Mouse (Mus musculus) kidney, adult 2 months (tissue): Measurements from ENCODE around the gene Rassf5. TPM values are rescaled to one million over a fixed set of nuclear protein-coding genes. Genes with fewer than 3 reads are reported as not detected.
"Not testable (repeated sequence)": the region's sequence is repeated elsewhere in the genome, so short reads cannot be mapped to it uniquely, and the experiment has no call there.

Experiments used
- DNase-seq: peaks from one replicate; pipeline ENCODE4 v3.0.0; 2021
- H3K27ac ChIP-seq: fragments of 200-500 bp; 2 replicates; pipeline ENCODE4 v1.5.1; 2012; ENCODE audit warnings: low read depth, low read length, control low read depth, inconsistent platforms; ENCODE audit not compliant: insufficient read depth
- H3K27me3 ChIP-seq: fragments of 200-500 bp; replicated peaks from 2 replicates; pipeline ENCODE4 v1.6.1; 2012; ENCODE audit warnings: mild to moderate bottlenecking, moderate library complexity, low read length, inconsistent platforms; ENCODE audit not compliant: control insufficient read depth, insufficient read depth
- H3K36me3 ChIP-seq: fragments of 200-500 bp; 2 replicates; pipeline ENCODE4 v1.6.1; 2012; ENCODE audit warnings: mild to moderate bottlenecking, moderate library complexity, low read length, inconsistent platforms; ENCODE audit not compliant: control insufficient read depth, insufficient read depth
- H3K4me1 ChIP-seq: fragments of 200-500 bp; 2 replicates; pipeline ENCODE4 v1.6.1; 2011; ENCODE audit warnings: low read length; ENCODE audit not compliant: control insufficient read depth, insufficient read depth
- H3K4me3 ChIP-seq: fragments of 200-500 bp; 2 replicates; pipeline ENCODE4 v1.5.1; 2011; ENCODE audit warnings: mild to moderate bottlenecking, low read depth, low read length, control low read depth; ENCODE audit not compliant: insufficient read depth
- CTCF ChIP-seq: fragments of 200-500 bp; conservative IDR thresholded peaks from 2 replicates; pipeline ENCODE4 v1.5.1; 2011; ENCODE audit warnings: low read depth, mild to moderate bottlenecking, control low read depth, low read length, moderate library complexity, mixed read lengths; ENCODE audit not compliant: insufficient read depth, insufficient read length
- POLR2A ChIP-seq: fragments of 200-500 bp; IDR thresholded peaks from one replicate; pipeline ENCODE4 v1.6.1; 2011; ENCODE audit warnings: low read depth, low read length, control low read depth
- WGBS: fragments of 180-500 bp; shearing (Covaris S2); methylation state at CpG from one replicate; pipeline ENCODE4 v1.1.7; 2018; 5-methylcytosine and 5-hydroxymethylcytosine counted together
- polyA plus RNA-seq: library from polyadenylated mRNA; depleted of rRNA; stranded (reverse); fragments of >200 nt; gene quantifications from 2 replicates; pipeline ENCODE4 v1.2.3, GENCODE M21; 2012

Gene Rassf5
- polyA plus RNA-seq, 1 experiment = 5.7 TPM

DNA sequence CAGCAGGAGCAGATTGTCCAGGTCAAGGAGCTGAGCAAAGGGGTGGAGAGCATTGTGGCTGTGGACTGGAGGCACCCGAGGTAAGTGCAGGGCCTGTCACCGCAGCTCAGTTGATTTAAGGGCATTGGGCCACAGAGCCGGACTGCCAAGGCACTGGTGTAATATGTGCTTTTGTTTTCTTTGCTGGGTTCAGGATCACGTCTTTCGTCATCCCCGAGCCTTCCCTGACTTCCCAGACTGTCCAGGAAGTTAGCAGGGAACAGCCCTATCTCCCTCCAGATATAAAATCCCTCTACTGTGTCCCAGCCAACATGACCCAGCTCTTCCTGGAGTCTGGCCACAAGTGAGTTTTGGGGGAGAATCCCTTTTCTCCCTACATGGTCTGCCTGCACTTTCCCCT, 80.6 kb downstream of the Rassf5 start:
- 56% methylated on average over 6 of the region's 6 CpGs for WGBS
- no peak for DNase-seq
- Histone ChIP-seq H3K4me3 (no peak overlapping the region), H3K27ac (no peak overlapping the region), H3K27me3 (no peaks in the 10 kb centered on the region), H3K4me1 (no peaks in the 10 kb centered on the region), H3K36me3 (peaks cover 3% of the 10 kb centered on the region)
- no peak for TF ChIP-seq POLR2A
- no peak for TF ChIP-seq CTCF

DNA sequence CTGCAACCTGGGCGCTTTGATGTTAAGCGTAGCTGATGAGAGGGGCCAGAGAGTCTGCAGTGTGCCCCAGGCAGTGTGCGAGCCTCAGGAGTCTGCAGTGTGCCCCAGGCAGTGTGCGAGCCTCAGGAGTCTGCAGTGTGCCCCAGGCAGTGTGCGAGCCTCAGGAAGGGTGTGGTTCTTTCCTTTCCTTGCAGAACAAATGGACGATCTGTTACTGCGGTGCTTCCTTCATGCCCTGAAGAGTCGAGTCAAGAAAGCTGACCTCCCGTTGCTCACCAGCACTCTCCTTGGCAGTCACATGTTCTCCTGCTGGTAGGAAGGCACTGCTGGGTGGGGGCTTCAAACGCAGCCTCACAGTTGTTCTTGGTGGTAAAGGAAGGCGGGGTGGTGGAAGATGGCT, 84.0 kb downstream of the Rassf5 start:
- Histone ChIP-seq H3K4me1 (no peaks in the 10 kb centered on the region; the same call in 1 of the 2 replicates), H3K27me3 (no peaks in the 10 kb centered on the region), H3K4me3 (no peak overlapping the region), H3K27ac (no peak overlapping the region), H3K36me3 (peaks cover 8% of the 10 kb centered on the region)
- TF ChIP-seq CTCF (no peak), POLR2A (no peak)
- peak; percentile 49 for DNase-seq
- 73% methylated on average over 11 of the region's 11 CpGs for WGBS

DNA sequence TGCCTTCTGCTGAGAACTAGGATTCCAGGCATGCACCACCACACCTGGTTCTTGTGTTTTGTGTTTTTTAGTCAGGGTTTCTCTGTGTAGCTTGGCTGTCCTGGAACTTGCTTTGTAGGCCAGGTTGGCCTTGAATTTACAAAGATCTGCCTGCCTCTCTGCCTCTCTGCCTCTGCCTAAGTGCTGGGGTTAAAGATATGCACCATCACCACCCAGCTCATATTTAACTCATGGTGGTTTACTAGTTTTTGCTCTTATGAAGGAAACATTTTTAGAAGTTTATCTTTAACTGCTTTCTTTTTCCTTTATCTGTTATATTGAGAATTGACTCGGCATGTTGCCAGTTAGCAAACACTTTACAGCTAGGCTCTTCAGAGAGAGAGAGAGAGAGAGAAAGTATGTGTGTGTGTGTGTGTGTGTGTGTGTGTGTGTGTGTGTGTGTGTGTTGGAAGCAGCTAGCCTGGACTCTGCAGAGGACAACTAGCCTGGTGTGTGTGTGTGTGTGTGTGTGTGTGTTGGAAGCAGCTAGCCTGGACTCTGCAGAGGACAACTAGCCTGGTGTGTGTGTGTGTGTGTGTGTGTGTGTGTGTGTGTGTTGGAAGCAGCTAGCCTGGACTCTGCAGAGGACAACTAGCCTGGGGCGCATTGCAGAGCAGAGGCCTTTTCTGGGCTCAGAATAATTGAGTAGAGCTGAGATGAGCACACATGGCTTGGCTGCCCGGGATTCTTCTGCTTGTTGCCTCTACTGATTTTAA, 85.3 kb downstream of the Rassf5 start:
- WGBS = 88% methylated on average over 3 of the region's 3 CpGs
- DNase-seq, H3K36me3 ChIP-seq, H3K4me1 ChIP-seq, H3K27me3 ChIP-seq, H3K4me3 ChIP-seq, H3K27ac ChIP-seq: not testable (repeated sequence)

DNA sequence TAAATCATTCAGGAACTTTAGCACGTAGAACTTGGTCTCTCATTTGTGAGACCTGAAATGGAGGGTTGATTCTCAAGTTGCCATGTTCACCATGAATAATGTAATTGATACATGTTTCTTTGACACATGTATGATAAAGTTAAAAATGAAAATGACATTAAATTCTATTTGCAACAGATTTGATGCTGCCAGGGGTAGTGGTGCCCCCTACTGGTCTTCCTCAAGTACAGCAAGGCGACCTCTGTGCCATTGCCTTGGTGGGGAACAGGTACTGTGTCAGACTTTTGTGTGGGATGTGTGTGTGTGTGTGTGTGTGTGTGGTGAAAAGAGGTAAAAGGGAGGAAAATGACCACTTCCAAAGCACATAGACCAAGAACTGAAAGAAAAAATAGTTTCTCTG, 89.6 kb downstream of the Rassf5 start:
- WGBS = 66% methylated on average over 2 of the region's 2 CpGs
- peak; percentile 88 for TF ChIP-seq CTCF
- TF ChIP-seq POLR2A = no peak
- no peak overlapping the region for H3K27ac ChIP-seq
- H3K4me1 ChIP-seq = peaks cover 5% of the 10 kb centered on the region
- no peaks in the 10 kb centered on the region for H3K27me3 ChIP-seq
- peak; percentile 42 for DNase-seq
- H3K36me3 ChIP-seq = 0 out of 2 replicates have a peak, but pooled peaks cover 5% of the 10 kb centered on the region
- no peak overlapping the region for H3K4me3 ChIP-seq

DNA sequence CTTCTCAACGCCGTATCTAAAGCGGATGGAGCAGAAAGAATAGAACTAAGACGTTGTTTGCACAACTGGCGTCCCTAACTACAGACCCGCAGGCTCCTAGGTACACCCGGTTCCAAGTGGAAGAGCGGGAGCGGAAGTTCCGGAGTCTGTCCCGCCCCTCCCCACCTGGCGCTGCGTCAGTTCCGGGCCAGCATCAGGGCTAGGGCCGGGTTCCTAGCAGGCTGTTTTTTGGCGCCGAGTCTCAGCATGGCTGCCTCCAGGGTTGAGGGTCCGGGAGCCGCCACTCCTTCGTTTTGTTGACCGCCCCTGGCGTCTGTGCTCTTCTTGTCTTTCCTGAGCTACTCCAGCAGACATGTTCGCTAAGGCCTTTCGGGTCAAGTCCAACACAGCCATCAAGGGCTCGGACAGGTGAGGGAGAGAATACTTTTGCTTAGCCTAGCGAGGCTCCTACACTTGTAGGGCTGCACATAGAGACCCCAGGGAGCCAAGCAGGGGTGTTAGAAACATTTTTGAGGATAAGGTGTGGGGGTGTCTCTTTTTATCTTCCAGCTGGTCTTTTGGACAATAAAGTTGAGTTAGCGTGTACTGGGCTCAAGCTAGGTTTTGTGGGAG, 91.9 kb downstream of the Rassf5 start, which contains the start of gene Eif2d:
TSS of gene Eif2d (plus strand) at position 164 of the 612 bp plus-strand sequence.
- TF ChIP-seq POLR2A (peak; percentile 51), CTCF (no peak)
- peaks cover 5% of the 10 kb centered on the region; the same call in 1 of the 2 replicates for H3K4me1 ChIP-seq
- peak; percentile 92 for DNase-seq
- no peaks in the 10 kb centered on the region for H3K27me3 ChIP-seq
- peak within 1 kb of the TSS; percentile 85 for H3K4me3 ChIP-seq
- H3K27ac ChIP-seq = peak within 1 kb of the TSS; percentile 29; the same call in 1 of the 2 replicates
- under 1% methylated on average over 27 of the region's 27 CpGs for WGBS
- no peaks in the 10 kb centered on the region for H3K36me3 ChIP-seq

DNA sequence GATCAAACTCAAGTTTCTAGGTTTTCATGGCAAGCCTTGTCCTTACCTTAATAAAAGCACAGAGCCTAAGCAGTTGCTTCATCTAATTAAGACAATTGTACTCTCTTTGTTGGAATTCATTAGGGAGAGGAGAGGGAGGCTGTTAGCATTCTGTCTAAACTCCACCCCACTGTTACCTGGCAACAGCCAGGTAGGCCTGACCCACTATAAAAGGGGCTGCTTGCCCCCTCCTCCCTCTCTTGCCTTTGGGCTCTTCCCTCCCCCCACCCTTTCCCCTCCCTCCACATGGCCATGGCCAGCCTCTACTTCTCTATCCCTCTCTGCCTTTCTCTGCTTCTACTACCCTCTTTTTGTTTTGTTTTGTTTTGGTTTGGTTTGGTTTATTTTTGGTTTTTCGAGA, 95.6 kb downstream of the Rassf5 start:
- H3K27me3 ChIP-seq = no peaks in the 10 kb centered on the region
- WGBS = 86% methylated on average over 1 of the region's 1 CpGs
- no peak overlapping the region for H3K27ac ChIP-seq
- H3K4me1 ChIP-seq = peaks cover 5% of the 10 kb centered on the region; the same call in 1 of the 2 replicates
- H3K4me3 ChIP-seq = no peak overlapping the region
- TF ChIP-seq POLR2A (no peak), CTCF (no peak)
- DNase-seq = no peak
- H3K36me3 ChIP-seq = no peaks in the 10 kb centered on the region

DNA sequence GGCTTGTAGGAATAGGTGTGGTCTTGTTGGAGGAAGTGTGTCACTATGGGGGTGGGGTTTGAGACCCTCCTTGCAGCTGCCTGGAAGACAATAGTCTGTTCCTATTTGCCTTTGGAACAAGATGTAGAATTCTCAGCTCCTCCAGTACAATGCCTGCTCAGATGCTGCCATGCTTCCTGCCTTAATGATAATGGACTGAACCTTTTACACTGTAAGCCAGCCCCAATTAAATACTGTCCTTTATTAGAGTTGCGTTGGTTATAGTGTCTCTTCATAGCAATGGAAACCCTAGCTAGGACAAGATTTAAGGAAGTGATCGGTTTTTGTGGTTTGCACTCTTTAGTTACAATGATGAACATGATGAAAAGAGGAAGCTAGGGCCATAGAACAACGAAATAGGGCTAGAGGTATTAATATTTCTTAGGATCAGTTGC, 98.9 kb downstream of the Rassf5 start:
- Histone ChIP-seq H3K4me3 (no peak overlapping the region), H3K27ac (no peak overlapping the region), H3K27me3 (no peaks in the 10 kb centered on the region), H3K4me1 (no peaks in the 10 kb centered on the region), H3K36me3 (no peaks in the 10 kb centered on the region)
- WGBS = 83% methylated on average over 3 of the region's 3 CpGs
- TF ChIP-seq CTCF (no peak), POLR2A (no peak)
- no peak for DNase-seq

DNA sequence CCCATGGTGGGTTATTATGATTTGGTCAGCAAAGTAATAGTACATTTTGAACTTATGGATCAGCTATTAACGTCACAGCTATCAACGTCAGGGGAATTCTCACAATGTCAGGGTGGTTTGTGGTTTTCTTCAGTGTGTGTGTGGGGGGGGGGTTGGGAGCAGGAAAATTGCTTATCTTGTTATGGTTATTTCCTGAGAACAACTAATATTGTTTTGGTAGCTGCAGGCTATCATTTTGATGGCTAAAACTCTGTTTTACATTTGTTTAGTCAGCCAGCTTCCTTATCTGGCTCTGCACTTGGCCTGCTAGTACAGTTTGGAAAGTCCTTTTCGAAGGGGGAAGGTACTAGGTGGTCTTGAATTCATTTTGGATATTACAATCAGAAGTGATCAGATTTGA, 99.8 kb downstream of the Rassf5 start:
- H3K4me3 ChIP-seq, H3K27ac ChIP-seq, DNase-seq, H3K27me3 ChIP-seq, H3K36me3 ChIP-seq, H3K4me1 ChIP-seq: not testable (repeated sequence)
- WGBS = 89% methylated on average over 3 of the region's 3 CpGs
